Mouse (Mus musculus): Measurements from ENCODE around the gene Ets2.
A peak's percentile ranks its signal among the peaks of the same experiment; 100 is the strongest.
"Not testable (repeated sequence)": the region's sequence is repeated elsewhere in the genome, so short reads cannot be mapped to it uniquely, and the experiment has no call there.

The Ets2 gene

DNA sequence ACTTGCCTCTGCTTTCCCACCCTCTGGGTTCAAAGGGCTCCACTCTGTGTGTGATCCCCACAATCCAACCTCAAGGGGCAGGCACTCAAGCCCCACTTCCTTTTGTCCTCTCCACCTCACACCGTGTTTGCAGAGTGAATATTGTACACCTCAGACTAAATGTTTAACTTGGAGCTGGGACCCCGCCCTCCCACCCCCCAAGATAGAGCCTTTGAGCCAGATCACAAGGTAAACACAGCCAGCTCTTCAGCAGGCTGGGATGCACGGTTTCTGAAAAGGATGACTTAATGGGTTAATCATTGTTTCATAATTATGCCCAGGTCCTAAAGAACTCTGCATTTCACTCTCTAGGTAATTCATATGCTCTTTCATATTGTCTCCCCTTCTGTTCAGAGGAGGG lies 2.2 kb upstream of the Ets2 start:
- DNase-seq (ENCODE audit: low read depth, low spot score) = no peak

DNA sequence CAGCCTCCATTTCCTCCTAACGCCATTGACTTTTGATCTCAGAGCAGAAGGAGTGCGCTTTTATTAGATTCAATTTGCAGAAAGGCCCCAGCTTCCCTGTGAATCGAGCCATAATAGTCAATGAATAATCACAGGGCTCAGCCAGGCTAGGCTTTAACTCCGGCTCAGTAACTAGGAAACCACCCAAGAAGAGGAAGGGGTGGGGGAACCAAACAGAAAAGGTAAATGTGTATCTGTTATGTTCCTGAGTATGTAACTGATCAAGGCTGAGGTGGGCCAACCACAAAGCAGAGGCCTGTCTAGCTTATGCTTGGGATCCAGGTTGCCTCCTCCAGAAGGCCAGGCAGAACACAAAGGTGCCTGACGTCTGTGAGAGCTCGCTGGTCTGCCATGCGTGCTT lies 1.7 kb upstream of the Ets2 start:
- no peak for DNase-seq (ENCODE audit: low read depth, low spot score)

DNA sequence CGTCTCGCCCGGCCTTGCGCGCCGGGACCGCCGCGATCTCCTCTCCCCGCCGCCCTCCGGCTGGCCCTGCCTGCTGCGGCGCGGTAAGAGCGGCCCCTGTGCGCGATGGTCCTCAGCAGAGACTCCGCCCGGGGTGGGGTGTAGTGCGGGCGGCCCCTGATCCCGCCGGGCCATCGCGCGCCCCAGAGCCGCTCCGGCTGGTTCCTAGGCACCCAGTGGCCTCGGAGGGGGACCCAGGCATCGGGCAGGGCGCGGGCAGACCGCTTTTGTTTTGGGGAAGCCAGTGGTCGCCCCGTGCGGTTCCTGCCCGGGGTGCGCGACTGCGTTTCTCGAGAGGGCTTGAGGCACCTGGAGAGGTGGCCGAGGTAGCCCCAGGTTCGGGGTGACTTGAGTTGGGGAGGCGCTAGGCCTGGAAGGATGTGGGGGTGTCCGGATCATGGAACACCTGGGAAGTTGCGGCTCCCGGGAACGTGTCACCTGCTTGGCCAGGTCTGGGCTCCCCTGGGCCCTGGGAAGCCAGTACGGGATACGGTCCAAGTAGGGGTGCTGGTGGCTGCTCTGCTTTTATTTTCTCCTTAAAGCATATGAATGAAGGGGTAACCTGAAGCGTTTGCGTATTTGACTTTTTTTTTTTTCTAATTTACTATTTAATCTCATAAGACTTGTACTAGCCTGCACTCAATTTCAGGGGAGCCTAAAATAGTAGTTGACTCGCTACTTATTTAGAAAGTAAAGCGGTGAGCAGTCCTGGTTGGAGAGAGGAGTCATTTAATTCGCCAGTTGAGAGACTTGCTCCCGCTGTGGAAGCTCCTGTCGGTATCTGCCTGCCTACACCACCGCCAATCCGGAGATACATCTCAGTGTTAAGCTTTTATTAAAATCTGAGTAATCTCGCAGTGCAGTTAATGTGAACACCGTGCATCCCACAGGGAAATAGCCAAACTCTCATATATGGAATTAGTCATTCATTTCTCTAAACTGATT lies 979 bp downstream of the Ets2 start:
- DNase-seq (ENCODE audit: low read depth, low spot score) = peak; percentile 37

DNA sequence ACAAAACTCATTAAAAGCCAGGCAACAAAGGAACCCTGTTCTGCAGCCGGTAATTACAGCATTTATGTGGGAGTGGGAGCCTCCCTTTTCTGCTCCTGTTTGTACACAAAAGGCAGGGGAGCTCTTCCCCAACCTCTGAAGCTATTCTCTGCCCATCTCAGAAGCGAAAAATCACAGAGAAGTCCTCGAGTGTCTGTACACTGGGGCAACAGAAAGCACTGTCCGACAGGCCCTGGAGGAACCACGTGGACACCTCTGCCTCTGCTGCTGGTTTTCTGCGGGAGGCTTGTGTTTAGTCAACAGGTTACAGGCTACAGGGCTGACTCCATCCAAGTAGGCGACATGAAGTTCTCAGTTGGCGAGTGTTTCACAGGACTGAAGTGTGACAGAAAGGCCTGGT lies 2.1 kb downstream of the Ets2 start:
- DNase-seq (ENCODE audit: low read depth, low spot score) = no peak

DNA sequence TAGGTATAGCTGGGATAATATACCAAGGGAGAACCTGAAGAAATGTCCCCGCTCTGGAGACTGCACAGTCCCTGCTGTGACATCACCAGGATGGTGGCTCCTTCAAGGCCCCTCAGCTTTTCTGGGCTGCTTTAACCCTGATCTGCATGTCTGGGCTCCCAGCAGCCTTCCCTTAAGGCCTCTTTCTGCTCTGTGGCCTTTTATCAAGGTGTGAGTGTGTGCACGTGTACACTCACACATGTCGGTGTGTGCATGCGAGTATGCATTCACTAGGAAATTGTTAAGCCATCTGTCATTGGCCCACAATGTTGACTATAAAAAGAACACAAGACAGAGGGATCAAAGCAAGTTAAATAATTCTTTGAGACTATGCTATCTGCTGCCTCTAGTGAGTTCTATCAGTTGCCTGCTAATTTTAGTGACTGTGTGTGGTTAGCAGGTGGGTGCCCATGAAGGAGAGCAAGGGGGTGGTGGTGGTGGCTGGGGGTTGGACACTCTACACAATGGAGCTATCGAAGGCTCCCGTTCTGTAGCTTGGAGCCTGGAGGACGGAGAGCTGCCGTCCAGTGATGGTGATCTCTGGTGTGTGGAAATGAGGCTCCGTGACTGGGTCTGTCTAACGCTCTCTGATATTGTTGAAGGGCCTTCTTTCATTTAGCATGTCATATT lies 2.9 kb downstream of the Ets2 start:
- no peak for DNase-seq (ENCODE audit: low read depth, low spot score)

DNA sequence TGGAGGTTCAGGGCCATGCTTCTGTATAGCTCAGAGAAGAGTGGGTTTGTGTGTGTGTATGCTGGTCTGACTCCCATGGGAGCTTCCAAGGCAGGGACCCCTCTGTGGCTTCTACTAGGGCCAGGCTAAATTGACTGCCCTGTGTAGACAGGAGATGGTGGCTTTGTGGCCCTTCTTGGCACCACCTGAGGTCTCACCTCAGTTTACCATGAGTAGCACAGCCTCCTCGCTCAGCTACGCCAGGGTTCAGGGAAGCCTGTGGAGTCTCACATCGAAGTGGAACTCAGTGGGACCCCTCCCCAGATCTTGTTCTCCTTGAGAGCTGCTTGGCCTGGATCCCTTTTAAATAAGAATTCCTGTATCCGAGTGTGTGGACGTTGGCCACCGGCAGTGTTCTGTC lies 3.9 kb downstream of the Ets2 start:
- DNase-seq (ENCODE audit: low read depth, low spot score) = no peak

DNA sequence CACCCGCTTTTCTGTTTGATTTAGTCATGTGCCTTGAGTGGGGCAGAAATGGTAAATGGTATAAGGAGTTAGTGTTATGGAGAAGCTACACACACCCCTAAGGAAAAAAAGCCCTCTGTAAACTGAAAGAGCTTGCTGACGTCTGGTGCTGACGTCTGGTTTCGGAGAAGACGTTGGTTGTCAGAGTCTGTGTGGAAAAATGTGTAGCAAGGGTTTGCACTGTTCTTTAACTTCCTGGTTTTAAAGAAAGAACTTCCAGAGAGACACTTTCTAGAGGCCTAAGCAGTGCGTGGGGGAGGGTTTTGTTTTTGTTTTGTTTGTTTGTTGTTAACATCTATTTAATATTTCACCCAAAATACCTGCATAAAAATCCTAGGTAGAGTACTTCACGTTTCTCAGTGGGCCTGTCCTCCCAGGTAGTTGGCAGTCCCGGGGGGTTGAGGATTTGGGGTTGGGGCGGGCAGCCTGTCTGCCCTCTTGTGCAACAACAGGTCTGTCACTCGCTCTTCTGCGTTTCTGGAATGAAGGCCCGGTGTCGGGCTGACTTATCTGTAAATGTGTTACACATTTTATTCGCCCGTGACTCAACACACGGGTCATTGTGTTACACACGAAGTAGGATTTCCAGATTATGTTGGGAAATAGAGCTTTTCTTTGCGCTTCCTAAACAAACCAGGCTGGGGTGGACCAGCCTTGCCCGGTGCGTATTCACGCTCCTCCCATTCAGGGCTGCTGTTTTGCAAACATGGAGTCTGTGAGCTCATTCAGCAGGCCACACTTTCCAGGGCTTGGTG lies 6.5 kb downstream of the Ets2 start:
- no peak for DNase-seq (ENCODE audit: low read depth, low spot score)

DNA sequence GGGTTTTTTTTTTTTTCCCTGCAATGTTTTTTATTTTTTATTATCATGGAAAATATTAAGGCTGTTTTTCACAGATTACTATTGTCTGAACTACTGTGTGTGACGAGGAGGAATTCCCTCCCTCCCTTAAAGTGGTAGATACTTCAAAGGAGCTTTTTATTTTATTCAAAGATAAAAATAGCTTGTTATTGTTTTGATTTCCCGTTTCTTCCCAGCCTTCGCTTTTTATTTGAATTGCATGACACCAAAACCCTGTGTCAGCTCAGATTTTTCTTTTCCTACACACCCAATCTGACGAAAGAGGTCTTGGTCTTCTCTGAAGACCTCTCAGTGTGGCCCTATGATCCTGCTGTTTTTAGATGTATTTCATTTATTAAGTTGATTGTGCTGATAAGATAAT lies 7.3 kb downstream of the Ets2 start:
- no peak for DNase-seq (ENCODE audit: low read depth, low spot score)

DNA sequence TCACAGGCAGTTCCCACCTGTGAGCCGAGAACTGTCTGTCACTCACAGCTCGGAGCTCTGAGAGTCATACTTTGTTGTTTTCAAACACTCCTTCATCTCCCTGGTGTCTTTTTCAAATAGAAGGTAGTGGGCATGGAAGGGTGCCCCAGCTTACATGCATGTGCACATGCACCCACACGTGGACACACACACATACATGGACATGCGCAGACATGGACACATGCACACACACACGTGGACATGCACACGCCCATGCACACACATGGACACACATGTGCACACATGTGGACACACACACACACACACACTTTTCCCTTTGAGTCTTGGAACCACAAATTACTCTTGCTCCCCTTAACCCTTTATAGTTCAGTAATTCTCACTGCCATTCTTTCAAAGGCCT lies 8.3 kb downstream of the Ets2 start:
- DNase-seq (ENCODE audit: low read depth, low spot score) = no peak

DNA sequence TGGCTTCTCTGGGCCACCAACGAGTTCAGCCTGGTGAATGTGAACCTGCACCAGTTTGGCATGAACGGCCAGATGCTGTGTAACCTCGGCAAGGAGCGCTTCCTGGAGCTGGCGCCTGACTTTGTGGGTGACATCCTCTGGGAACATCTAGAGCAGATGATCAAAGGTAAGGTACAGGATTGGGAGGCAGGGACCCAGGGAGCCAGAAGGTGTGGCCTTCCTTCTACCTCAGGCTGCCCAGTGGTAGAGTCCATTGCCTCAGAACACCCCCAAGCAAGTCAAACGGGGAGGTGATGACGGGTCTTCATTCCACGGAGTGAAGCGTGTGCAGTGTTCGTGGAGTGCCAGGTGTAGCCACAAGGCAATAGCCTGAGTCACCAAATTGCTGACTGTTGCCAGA lies 10.2 kb downstream of the Ets2 start:
- no peak for DNase-seq (ENCODE audit: low read depth, low spot score)

DNA sequence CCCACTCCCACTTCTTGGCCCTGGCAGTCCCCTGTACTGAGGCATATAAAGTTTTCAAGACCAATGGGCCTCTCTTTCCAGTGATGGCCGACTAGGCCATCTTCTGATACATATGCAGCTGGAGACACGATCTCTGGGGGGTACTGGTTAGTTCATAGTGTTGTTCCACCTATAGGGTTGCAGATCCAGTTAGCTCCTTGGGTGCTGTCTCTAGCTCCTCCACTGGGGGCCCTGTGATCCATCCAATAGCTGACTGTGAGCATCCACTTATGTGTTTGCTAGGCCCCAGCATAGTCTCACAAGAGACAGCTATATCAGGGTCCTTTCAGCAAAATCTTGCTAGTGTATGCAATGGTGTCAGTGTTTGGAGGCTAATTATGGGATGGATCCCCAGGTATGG lies 11.2 kb downstream of the Ets2 start:
- DNase-seq (ENCODE audit: low read depth, low spot score) = not testable (repeated sequence)

DNA sequence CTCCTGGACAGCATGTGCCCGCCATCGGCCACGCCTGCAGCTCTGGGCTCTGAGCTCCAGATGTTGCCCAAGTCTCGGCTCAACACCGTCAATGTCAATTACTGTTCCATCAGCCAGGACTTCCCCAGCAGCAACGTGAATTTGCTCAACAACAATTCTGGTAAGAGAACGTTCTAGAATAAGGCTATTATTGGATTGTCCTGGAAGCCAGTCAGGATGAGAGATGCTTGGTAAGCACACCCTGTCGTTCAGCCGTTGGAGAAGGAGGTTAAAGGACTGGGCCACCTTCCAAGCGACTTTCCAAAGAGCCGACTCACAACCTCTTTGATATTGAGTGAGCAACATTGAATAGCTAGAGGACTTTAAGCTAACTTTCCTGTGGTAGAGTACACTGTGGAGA lies 13.2 kb downstream of the Ets2 start:
- DNase-seq (ENCODE audit: low read depth, low spot score) = peak; percentile 64

DNA sequence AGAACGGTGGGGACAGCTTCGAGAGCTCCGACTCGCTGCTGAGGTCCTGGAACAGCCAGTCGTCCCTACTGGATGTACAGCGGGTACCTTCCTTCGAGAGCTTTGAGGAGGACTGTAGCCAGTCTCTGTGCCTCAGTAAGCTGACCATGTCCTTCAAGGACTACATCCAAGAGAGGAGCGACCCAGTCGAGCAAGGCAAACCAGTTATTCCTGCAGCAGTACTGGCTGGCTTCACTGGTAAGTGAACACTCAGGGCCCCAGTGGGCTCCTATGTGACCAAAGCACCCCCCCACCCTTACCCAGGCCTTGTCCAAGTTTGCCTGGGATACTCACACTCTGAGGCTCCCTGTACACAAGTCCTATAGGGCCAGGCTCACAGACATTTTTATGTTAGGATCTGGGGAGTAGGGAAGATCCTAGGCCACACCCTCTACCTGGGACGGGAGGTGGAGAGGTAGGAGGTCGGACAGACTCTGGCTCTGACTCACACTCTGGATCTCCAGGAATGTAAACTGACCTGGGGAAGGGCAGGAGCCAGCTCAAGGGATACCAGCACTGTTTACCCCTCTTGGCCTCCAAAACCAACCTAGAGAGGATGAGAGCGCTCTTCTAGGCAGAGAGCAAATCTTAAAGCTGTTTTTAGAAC lies 14.3 kb downstream of the Ets2 start:
- DNase-seq (ENCODE audit: low read depth, low spot score) = no peak

DNA sequence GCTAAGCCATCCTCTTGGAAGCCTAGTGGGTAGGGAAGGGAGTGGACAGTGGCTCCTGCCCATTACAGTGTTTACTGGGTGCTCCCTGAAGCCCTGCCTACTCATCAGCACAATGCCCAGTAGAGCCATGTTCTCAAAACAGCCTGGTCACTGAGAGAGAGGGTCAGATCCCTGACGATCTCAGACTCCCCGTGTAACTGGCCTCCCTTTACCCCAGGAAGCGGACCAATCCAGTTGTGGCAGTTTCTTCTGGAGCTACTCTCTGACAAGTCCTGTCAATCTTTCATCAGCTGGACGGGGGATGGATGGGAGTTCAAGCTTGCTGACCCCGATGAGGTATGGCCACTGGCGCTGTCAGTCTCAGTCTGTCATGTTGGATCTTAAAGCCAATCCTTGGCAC lies 15.8 kb downstream of the Ets2 start:
- no peak for DNase-seq (ENCODE audit: low read depth, low spot score)

DNA sequence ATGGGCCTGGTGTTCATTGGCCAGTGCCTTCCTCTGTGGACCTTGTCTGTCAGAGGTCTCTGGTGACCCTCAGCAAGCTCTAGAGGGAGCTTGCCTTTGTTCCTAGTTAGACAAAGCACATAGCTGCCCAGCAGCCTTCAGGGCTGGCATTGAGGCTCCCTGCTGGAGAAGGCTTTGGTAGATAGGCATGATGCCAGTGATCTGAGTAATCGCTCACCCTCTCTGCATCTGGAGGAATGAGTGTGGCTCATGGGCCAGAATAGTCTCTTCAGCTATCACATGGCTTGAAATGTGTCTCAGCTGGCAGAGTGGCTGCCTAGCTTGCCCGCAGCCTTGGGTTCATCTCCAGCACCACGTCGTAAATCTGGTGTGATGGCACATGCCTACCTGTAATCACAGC lies 16.2 kb downstream of the Ets2 start:
- no peak for DNase-seq (ENCODE audit: low read depth, low spot score)

DNA sequence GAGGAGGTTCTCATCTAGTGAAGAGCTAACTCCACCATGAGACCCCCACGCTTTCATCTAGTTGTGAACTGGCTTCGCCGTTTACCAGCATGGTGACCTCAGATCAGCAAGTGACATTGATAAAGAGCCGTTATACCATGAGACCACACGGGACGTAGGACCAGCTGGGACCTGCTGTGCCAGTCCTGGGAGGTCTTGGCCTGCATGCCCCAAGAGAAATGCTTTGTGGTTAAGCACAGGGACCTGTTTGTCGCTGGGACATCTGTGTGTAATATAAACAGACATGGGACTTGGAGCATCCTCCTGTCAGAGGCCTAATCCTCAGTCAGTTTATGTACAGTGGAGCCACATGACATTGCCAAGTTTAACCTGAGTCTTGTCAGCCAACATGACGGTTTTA lies 18.7 kb downstream of the Ets2 start:
- no peak for DNase-seq (ENCODE audit: low read depth, low spot score)

DNA sequence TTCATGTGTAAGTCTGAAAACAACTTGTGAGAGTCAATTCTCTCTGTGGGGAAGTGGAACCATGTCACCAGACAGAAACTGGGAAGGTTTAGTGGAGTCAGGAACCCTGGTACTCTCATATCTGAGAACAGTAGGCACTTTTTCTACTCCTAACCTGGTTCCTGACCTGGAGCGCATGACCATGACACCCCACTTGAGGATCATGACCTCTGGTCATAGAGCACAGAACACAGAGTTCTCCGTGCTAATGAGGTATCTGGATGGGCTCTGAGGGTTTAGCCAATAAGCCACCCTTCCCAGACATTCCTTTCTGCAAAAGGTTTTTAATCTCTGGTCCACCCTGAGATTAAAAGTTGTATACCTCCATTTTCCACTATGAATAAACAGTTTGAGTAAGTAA lies 22.4 kb downstream of the Ets2 start:
- DNase-seq (ENCODE audit: low read depth, low spot score) = no peak

DNA sequence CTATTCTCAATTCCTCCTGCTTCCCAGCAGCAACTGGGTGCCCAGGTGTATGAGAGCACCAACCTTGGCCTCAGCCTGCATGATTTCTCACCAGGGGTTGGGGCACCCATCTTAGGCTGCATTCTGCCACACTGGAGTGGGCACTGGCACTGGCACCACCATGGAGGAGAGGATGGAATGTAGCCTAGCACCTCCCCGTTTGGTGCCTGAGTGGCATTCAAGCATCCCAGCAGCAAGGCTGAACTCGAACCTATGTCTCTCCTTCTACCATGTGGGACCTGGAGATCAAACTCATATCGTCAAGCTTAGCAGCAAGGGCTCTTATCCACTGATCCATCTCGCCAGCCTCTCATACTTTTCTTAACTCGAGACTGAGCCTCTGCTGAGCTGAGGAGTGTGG lies 22.9 kb downstream of the Ets2 start:
- no peak for DNase-seq (ENCODE audit: low read depth, low spot score)

DNA sequence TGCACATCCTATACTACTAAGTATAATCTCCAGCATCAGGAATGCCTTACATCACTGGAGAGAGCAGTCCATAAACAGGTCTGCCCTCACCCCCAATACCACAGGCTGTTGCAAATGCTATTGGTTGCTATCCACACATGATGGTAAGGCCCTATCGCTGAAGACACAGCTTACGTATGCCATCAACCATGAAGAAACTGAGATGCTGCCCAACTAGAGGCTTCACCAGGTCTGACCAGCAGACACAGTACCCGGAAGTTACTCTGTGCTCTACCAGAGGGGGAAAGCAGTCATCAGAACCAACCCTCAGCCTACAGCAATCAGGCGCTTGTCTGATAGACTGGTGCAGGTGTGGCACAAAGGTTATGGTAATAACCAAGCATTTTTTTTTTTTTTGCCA lies 24.9 kb downstream of the Ets2 start:
- no peak for DNase-seq (ENCODE audit: low read depth, low spot score)

DNA sequence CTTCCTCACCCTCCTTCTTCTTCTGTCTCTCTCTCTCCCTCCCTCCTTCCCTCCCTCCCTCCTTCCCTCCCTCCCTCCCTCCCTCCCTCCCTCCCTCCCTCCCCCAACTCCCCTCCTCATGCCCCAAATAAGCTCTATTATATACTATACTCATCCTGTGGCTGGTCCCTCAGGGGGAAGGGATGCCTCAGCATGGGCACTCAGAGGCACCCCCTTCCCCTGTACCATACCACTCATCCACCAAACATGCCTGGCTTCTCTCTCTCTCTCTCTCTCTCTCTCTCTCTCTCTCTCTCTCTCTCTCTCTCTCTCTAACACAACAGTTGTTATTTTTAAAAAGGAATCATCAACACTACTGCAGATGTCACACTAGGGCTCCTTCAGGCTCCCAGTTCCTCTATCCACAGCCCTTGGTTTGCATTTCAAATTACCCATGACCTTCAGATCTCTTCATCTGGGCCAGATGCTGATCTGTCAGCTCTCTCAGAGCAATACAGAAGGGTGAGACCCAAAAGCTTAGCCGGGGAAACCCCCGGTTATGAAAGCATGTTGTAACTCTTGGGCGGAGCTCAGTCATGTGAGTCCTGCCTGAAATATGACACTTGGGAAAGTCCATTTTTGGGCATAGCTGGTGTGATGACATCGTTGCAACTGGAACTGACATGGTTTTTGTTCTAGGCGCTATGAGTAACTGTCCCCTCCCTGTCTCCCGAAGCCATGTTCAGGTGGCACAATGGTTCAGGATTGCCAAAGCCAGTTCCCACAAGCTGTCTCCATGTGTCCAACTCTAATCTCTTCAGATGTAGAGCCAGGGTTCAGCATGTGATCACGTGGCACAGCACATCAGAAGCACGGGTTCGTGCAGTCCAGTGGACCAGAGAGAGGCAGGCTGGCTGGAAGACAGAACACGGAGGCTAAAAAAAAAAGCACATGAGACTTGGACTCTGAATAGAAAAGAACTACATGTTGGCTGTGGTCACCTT lies 26.9 kb downstream of the Ets2 start:
- DNase-seq (ENCODE audit: low read depth, low spot score) = peak; percentile 91

DNA sequence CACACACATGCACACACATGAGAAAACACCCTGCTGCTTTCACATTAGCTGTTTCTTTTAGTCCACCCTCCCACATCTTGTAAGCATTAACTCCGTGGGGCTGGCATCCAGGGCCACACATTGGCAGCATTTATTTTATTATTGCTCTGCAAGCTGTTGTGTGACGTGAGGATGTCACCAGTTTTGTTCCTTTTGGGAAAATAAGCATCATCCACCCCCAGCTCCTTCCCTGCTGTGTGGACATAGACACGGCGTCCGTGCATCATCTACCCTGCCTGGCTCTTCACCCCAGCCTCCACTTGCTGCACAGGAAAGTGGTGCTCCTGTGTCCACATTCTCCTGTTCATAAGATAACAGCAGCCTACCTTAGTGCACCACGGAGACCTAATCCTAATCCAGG lies 27.9 kb downstream of the Ets2 start:
- no peak for DNase-seq (ENCODE audit: low read depth, low spot score)

Data from skeletal muscle tissue, adult 2 months (tissue).